Mouse (Mus musculus) embryonic facial prominence, embryonic 10.5 days (tissue): ENCODE measurements around the gene Gm6034. TPM values are rescaled to one million over a fixed set of nuclear protein-coding genes. Genes with fewer than 3 reads are reported as not detected.
"Not testable (repeated sequence)": the region's sequence is repeated elsewhere in the genome, so short reads cannot be mapped to it uniquely, and the experiment has no call there.

ENCODE experiments used
- DNase-seq: peaks from one replicate; pipeline ENCODE4 v3.0.0-alpha.2; 2017; ENCODE audit warnings: low spot score
- H3K27ac ChIP-seq: fragments of 300-500 bp; sonication (generic); replicated peaks from 2 replicates; pipeline ENCODE4 v1.5.1; 2016; ENCODE audit warnings: mild to moderate bottlenecking
- H3K27me3 ChIP-seq: fragments of 300-500 bp; sonication (generic); replicated peaks from 2 replicates; pipeline ENCODE4 v1.6.1; 2016; ENCODE audit warnings: low read depth, mild to moderate bottlenecking; ENCODE audit not compliant: poor library complexity, severe bottlenecking
- H3K36me3 ChIP-seq: fragments of 300-500 bp; sonication (generic); replicated peaks from 2 replicates; pipeline ENCODE4 v1.6.1; 2016; ENCODE audit warnings: mild to moderate bottlenecking, moderate library complexity
- H3K4me1 ChIP-seq: fragments of 300-500 bp; sonication (generic); 2 replicates; pipeline ENCODE4 v1.6.1; 2016
- H3K4me3 ChIP-seq: fragments of 300-500 bp; sonication (generic); 2 replicates; pipeline ENCODE4 v1.5.1; 2016; ENCODE audit warnings: mild to moderate bottlenecking, moderate library complexity
- H3K9me3 ChIP-seq: fragments of 300-500 bp; sonication (generic); 2 replicates; pipeline ENCODE4 v1.6.1; 2016; ENCODE audit warnings: mild to moderate bottlenecking
- WGBS: fragments of 180-500 bp; shearing (Covaris S2); methylation state at CpG from one replicate; pipeline ENCODE4 v1.1.7; 2016; 5-methylcytosine and 5-hydroxymethylcytosine counted together
- polyA plus RNA-seq: library from polyadenylated mRNA; unstranded; fragments of >200 nt; fragmentation: Nextera tagmentation; extraction: Ambion mirVana; gene quantifications from 2 replicates; pipeline ENCODE4 v1.2.1, GENCODE M21; 2016

Gm6034 gene
- polyA plus RNA-seq, 1 experiment from 2014 or later, result not detected

DNA sequence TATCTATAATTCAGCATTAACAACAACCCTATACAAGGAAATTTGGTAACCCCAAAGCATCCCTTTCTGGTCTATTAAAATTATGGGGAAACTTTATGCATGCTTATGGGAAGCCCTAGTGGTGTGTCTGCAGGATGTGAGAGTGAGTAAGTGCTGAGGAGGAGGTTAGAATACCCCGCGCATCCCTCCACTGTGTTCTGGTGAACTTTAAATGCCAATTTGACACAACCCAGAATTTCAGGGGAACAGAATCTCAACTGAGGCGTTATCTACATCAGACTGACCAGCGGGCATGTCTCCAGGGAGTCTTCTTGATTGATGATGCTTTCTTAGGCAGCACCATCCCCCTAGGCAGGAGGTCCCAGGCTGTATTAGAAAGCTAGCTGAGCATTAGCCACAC, 16.9 kb upstream of the Gm6034 start:
- Histone ChIP-seq H3K27me3 (peaks cover 7% of the 10 kb centered on the region), H3K4me3 (no peak overlapping the region), H3K36me3 (no peaks in the 10 kb centered on the region), H3K9me3 (no peaks in the 10 kb centered on the region), H3K27ac (no peak overlapping the region), H3K4me1 (peaks cover 19% of the 10 kb centered on the region)
- whole genome bisulfite sequencing, result 80% methylated on average over 4 of the region's 4 CpGs
- DNase-seq, result no peak

DNA sequence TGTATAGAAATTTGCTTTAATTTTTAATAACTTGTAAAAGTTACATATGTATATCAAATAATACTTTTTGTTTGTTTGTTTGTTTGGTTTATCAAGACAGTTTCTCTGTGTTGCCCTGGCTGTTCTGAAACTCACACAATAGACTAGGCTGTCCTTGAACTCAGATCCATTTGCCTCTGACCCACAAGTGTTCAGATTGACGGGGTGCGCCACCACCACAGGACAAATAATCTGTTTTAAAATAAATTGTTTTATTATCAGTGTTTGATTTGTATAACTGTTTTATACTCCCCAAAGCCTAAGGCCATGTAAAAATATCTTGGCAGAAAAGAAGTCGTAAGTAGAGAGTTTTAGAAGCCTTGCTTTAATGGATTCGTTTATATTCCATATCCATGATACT, 15.1 kb upstream of the Gm6034 start:
- Histone ChIP-seq H3K36me3 (no peaks in the 10 kb centered on the region), H3K27me3 (peaks cover 23% of the 10 kb centered on the region), H3K9me3 (no peaks in the 10 kb centered on the region), H3K27ac (no peak overlapping the region), H3K4me3 (no peak overlapping the region), H3K4me1 (peaks cover 19% of the 10 kb centered on the region)
- 92% methylated on average over 4 of the region's 4 CpGs for WGBS
- DNase-seq, result no peak

DNA sequence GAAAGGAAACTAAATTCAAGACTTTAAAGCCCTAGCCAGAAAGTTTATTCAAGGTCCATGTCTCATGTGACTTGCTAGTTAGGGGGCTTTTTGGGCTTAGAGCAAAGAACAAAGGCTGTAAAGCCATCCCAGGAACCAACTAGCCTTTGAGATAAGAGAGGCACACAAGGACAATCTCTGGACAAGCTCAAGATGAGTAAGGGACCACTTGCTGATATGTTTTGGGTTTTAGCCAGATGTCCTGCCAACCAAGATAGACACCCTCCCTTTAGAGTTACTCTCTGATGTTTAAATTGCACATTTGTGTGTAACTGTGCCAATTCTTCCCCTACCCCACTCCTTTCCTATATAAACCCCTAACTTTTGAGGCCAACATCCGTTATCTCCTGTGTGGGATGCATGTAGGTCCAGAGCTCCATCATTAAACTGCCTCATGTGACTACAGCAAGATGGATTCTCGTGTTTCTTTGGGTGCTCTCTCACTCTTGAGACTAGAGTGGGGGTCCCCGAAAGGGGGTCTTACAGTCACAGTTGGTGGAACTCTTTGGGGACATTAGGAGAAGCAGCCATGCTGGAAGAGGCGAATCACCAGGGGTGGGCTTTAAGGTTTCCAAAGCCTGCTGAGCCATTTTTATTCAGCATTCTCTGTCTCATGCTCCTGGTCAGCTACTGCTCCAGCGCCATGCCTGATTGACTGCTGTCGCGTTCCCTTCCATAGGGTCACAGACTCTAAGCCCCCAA, 13.7 kb upstream of the Gm6034 start:
- DNase-seq, result no peak
- no peak overlapping the region for H3K27ac ChIP-seq
- no peak overlapping the region for H3K4me3 ChIP-seq
- no peaks in the 10 kb centered on the region for H3K36me3 ChIP-seq
- H3K9me3 ChIP-seq, result no peaks in the 10 kb centered on the region
- H3K27me3 ChIP-seq, result peaks cover 25% of the 10 kb centered on the region
- WGBS, result 85% methylated on average over 7 of the region's 7 CpGs
- peaks cover 8% of the 10 kb centered on the region for H3K4me1 ChIP-seq

DNA sequence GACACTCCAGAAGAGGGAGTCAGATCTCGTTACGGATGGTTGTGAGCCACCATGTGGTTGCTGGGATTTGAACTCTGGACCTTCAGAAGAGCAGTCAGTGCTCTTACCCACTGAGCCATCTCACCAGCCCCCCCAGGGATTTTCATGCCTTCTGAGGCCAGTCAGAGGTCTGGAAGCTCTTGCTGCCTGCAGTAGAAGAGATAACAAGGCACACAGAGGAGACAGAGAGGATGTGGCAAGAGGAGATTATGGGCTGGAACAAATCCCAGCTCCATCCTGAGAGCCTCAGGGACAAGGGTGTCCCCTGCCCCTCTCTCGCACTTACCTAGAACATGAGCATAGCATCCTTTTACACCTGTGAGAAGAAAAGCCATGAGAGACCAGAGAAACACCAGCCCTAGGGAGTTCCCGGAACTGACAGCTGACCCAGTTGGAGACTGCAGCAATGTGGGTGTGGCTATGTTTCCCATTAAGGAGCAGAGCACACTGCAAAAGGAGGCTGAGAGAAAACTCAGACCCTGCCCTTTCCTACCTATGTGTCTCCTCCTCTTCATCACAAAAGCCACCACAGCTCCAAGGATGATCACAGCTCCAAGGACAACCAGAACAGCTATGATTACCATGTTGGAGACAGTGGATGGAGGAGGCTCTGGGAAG, 12.6 kb upstream of the Gm6034 start:
- not testable (repeated sequence) for H3K9me3 ChIP-seq, DNase-seq, H3K4me3 ChIP-seq, H3K4me1 ChIP-seq, H3K36me3 ChIP-seq, H3K27ac ChIP-seq
- H3K27me3 ChIP-seq, result peaks cover 25% of the 10 kb centered on the region
- WGBS, result 85% methylated on average over 4 of the region's 4 CpGs

DNA sequence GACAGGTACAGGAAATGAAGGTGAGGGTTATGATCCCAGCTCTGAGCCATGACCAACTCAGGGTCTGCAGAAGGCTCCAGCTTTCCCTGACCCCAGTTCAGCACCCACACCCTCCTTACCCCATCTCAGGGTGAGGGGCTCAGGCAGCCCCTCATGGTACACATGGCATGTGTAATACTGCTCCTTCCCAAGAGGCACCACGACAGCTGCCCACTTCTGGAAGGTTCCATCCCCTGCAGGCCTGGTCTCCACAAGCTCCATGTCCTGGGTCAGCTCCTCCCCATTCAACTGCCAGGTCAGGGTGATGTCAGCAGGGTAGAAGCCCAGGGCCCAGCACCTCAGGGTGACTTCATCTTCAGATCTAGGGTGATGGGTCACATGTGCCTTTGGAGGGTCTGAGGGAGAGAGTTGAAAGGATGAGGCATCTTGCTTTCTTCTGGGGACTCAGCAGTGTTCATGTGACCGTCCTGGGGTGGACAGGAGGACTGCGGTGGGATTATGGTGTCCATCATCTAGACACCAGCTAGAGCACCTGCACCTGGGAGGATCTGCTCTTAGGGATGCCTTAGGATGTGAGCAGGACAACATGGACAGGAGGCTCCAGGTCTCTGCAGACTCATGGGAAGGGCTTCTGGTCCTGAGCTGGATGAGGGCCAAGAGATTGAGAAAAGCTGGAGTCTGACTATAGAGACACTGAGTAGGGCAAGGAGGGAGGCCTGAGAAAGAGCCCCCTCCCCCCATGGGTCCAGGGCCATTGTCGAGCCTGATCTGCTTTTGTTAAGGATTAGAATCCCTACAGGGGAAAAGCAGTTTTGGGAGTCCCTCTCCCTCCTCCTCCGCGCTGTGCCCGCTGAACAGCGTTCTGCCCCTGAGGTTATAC, 11.8 kb upstream of the Gm6034 start:
- H3K36me3 ChIP-seq, H3K27ac ChIP-seq, H3K9me3 ChIP-seq, DNase-seq, H3K4me1 ChIP-seq: not testable (repeated sequence)
- WGBS, result 33% methylated on average over 8 of the region's 8 CpGs
- H3K4me3 ChIP-seq, result peak overlapping the region; percentile 61
- peaks cover 25% of the 10 kb centered on the region for H3K27me3 ChIP-seq

DNA sequence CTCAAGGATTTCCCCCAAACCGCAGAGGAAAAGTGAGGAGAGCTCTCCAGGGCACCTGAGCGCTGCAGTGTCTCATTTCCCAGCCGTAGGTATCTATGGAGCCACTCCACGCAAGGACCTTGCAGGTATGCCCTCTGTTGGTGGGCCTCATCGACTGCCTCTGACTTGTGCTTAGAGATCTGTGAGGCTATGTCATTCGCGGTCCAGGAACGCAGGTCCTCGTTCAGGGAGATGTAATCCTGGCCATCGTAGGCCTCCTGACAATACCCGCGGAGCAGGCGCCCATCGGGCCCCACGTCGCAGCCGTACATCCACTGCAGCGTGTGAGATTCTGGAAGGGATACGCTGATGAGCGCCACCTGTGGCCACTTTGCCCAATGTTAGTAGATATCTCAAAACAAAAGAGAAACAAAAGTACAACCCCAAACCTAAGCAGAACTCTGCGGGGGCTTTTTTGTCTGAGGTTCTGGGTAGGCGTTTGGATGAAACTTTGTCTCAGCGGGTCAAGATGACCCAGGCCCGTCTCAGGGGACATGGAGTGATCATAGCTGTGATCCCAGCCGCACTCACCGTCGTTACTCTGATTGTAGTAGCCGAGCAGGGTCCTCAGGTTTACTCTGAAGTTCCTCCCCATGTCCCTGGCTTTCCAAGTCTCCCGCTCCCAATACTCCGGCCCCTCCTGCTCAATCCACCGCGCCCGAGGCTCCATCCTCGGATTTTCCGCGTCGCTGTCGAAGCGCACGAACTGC, 11.0 kb upstream of the Gm6034 start:
- WGBS, result 1% methylated on average over 40 of the region's 40 CpGs
- Histone ChIP-seq H3K4me3 (peak overlapping the region; percentile 61), H3K27me3 (peaks cover 25% of the 10 kb centered on the region), H3K27ac (peak overlapping the region; percentile 57; the same call in 1 of the 2 replicates)
- not testable (repeated sequence) for H3K9me3 ChIP-seq, H3K36me3 ChIP-seq, H3K4me1 ChIP-seq
- peak; percentile 32 for DNase-seq

DNA sequence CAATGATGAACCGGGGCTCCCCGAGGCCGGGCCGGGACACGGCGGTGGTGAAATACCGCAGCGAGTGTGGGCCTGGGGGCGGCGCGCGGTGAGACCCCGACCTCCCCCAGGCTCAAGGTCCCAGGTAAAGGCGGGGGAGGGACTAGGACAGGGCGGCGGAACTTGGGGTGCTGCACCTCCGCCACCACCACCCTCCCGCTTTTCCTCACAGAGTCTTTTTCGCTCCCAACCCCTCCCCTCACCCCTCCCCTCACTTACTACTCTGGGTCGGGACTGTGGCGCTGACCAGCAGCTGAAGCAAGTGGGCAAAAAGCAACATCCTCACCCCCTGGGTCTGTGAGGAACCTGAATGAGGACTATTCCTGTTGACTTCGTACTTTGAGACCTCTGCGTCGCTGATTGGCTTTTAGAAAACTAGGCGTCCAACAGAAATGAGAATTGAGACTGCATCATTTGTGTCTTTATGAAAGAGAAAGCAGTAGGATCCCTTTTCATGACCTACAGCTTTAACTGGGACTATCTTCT, 10.3 kb upstream of the Gm6034 start, which contains the start of gene H2-T23:
Gene H2-T23, minus strand, starts transcription at position 505 of the 525 bp plus-strand sequence.
- H3K4me3 ChIP-seq, result peak within 1 kb of the TSS; percentile 61
- peak within 1 kb of the TSS; percentile 57; the same call in 1 of the 2 replicates for H3K27ac ChIP-seq
- peak; percentile 62 for DNase-seq
- peaks cover 25% of the 10 kb centered on the region for H3K27me3 ChIP-seq
- not testable (repeated sequence) for H3K36me3 ChIP-seq, H3K9me3 ChIP-seq, H3K4me1 ChIP-seq
- WGBS, result under 1% methylated on average over 25 of the region's 25 CpGs

DNA sequence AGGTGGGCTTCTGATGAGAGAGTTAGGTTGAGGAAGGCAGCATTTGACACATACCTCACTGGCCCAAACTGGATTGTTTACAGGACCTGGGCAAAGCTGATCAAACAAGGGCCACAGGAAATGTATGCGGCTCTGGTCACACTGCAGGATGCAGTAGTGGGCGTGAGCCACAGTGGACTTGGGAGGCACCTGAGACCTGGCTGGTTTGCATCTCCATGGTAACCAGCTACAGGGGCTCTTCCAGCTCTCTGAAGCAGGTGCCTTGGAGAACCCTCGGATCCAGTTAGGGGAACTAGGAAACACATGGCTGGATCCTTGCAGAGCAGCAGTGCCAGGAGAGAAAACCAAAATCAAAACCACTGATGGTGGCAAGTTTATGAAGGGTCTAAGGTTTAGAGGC, 8.2 kb upstream of the Gm6034 start:
- DNase-seq, H3K27ac ChIP-seq, H3K4me1 ChIP-seq, H3K36me3 ChIP-seq, H3K4me3 ChIP-seq, H3K9me3 ChIP-seq: not testable (repeated sequence)
- WGBS, result 57% methylated on average over 3 of the region's 3 CpGs
- H3K27me3 ChIP-seq, result peaks cover 25% of the 10 kb centered on the region

DNA sequence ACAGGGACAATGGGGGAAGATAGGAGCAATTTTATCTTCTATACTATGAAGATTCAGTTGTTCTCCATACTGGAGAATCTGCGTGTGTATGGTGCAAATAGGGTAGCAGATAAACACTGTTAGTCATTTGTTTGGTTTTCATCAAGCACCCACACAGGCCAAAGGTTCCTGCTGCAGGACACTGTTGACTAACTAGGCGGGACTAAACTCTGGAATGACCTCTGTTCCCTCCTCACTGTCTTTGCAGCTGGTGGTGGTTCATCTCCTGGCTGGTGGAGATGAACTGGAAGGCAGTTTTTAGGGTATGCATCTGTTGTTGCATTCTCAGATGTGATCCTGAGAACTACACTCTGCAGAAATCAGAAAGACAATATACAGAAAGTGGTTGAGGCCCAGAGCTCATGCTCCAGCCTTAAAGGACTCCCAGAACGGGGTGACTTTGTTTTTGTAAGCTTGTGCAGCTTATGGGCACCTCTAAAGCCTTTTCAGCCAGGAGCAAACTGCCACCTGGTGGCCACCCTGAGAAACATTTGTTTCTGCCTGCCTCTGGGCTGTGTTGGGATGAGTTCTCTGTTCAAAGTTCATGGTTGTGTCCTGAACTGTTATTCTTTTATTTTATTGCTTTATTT, 7.6 kb upstream of the Gm6034 start:
- not testable (repeated sequence) for H3K9me3 ChIP-seq, H3K4me1 ChIP-seq, H3K36me3 ChIP-seq, H3K4me3 ChIP-seq, H3K27ac ChIP-seq
- peaks cover 26% of the 10 kb centered on the region for H3K27me3 ChIP-seq
- DNase-seq, result peak; percentile 24
- 39% methylated on average over 3 of the region's 3 CpGs for WGBS

DNA sequence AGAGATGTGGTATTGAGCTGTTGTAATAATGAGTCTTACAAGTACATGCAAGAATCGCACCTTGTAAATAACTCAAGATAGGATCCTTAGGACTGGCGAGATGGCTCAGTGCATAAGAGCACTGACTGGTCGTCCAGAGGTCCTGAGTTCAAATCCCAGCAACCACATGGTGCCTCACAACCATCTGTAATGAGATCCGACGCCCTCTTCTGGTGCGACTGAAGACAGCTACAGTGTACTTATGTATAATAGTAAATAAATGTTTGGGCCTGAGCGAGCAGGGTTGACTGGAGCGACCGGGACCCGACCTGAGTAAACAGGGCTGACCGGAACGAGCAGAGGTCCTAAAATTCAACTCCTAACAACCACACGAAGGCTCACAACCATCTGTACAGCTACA, 6.6 kb upstream of the Gm6034 start:
- DNase-seq, result not testable (repeated sequence)

DNA sequence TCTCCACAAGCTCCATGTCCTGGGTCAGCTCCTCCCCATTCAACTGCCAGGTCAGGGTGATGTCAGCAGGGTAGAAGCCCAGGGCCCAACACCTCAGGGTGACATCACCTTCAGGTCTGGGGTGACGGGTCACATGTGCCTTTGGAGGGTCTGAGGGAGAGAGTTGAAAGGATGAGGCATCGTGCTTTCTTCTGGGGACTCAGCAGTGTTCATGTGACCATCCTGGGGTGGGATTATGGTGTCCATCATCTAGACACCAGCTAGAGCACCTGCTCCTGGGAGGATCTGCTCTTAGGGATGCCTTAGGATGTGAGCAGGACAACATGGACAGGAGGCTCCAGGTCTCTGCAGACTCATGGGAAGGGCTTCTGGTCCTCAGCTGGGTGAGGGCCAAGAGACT, 2.2 kb upstream of the Gm6034 start:
- H3K4me1 ChIP-seq, H3K9me3 ChIP-seq, H3K27ac ChIP-seq, H3K36me3 ChIP-seq, H3K4me3 ChIP-seq, DNase-seq: not testable (repeated sequence)
- peaks cover 32% of the 10 kb centered on the region for H3K27me3 ChIP-seq
- 79% methylated on average over 2 of the region's 2 CpGs for WGBS

More for the DNA sequence above, 6.6 kb upstream of the Gm6034 start:
- H3K27ac ChIP-seq, H3K4me1 ChIP-seq, H3K9me3 ChIP-seq, H3K4me3 ChIP-seq, H3K36me3 ChIP-seq: not testable (repeated sequence)
- peaks cover 27% of the 10 kb centered on the region for H3K27me3 ChIP-seq
- 86% methylated on average over 13 of the region's 13 CpGs for WGBS
